Mouse (Mus musculus): ENCODE measurements at regions not wholly inside any gene's neighbourhood (a gene's known extent, or its start where the extent isn't known, plus 50 kb on each side); places are given as distances from the start of the nearest gene placed in this dataset.

DNA sequence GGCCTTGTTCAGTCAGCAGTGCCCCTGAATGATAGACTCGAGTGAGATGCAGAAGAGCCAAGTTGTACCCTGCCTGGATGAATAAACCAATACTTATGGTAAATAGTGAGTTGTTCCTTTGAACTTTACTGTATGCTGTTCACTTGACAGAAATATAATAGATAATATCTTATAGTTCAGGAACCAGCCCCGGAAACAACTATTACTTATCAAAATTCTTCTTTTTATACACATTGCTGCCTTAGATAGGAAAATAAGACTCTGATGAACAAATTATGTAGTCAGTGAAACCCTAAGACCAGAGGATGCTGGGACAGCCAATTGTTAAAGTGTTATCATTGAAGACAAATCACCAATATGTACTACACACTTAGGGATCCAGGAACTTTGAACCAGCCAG lies 220.7 kb downstream of the Pik3r1 start:
- Histone ChIP-seq H3K4me1 (ENCODE audit: control insufficient read depth, insufficient read depth, low read length) (no peaks in the 10 kb centered on the region), H3K27me3 (replicated peaks; ENCODE audit: control insufficient read depth, insufficient read depth, low read length) (no peaks in the 10 kb centered on the region), H3K4me3 (ENCODE audit: insufficient read depth, low read depth, low read length) (no peak overlapping the region), H3K27ac (ENCODE audit: insufficient read depth, low read depth, low read length) (no peak overlapping the region), H3K36me3 (ENCODE audit: control insufficient read depth, insufficient read depth, low read length) (no peaks in the 10 kb centered on the region)
- WGBS = 89% methylated on average over 2 of the region's 2 CpGs
- no peak for TF ChIP-seq POLR2A (IDR thresholded peaks at IDR 0.05; ENCODE audit: low read depth, low read length)
- no peak for TF ChIP-seq CTCF (conservative IDR thresholded peaks at IDR 0.05; ENCODE audit: insufficient read depth, insufficient read length, low read depth, low read length)
- DNase-seq = no peak

DNA sequence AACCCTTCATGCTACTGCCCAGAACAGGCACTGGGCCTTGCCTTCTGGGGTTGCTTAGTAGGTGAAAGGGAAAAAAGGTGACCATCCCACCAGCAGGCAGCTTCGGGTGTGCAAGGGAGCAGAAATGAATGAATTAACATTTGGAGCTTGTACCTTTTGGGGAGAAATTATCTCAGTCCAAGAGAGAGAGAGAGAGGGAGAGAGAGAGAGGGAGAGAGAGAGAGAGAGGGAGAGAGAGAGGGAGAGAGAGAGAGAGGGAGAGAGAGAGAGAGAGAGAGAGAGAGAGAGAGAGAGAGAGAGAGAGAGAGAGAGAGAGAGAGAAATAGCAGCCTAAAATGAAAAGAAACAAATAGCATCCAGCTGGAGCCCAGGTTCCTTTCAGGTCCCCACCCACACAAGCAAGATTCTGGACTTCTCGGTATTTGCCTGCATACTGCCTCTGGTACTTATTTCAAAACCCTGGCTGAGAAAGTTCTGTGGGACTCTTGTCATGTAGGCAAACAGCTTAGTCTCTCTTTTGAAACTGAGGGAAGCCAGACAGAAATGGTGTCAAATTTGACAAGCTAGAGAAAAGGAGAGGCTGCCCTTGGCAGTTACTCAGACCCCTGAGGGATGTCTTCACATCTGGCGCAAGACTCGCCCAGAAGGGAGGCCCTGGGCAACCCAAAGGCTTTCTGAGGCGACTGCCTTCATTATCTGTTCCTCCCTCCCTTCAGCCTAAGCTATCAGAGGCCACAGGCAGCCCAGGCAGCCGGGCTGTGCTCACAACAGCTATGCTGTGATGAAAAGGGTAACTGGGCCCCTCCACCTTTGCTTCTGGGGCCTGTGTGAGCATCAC lies 222.5 kb downstream of the Pik3r1 start:
- WGBS = 91% methylated on average over 6 of the region's 6 CpGs
- no peak for DNase-seq

DNA sequence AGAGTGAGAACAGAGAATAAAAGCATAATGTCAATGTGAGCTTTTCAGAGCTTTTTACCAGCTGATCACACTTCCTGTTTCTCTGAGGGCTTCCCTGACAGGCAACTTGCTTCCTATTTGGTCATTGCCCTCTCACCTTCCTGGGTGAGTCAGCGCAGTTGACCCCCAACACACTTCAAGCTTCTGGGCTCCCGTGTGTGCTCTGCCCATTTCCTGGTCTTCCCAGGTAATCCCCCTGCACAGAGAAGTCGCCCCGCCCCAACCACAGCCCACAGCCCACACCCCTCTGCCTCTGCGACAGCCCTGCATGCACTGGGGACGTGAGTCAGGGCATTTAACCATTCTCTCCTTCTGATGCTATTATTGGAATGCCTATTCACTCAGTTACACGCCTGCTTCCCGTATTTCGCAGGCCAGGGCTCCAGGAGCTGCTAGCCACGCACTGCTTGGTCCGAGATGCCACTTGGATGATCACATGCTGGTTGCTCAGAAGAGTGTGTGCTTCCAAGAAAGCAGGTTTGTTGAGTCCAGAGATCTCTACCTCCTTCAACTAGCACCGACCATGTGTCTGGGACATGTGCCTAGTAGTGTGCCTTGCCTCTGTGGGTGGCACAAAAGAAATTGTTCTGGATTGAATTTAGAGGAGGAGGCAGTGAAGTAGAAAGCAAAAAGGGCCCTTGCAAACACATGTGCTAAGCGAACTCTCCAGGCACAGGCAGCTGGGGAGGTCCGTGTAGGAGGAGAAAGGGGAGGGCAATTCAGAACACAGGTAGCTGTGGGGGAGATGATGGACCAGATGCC lies 227.4 kb downstream of the Pik3r1 start:
- 39% methylated on average over 14 of the region's 14 CpGs for WGBS
- Histone ChIP-seq H3K27ac (ENCODE audit: insufficient read depth, low read depth, low read length) (no peak overlapping the region), H3K27me3 (replicated peaks; ENCODE audit: control insufficient read depth, insufficient read depth, low read length) (no peaks in the 10 kb centered on the region), H3K36me3 (ENCODE audit: control insufficient read depth, insufficient read depth, low read length) (no peaks in the 10 kb centered on the region), H3K4me3 (ENCODE audit: insufficient read depth, low read depth, low read length) (no peak overlapping the region), H3K4me1 (ENCODE audit: control insufficient read depth, insufficient read depth, low read length) (no peaks in the 10 kb centered on the region)
- TF ChIP-seq CTCF (conservative IDR thresholded peaks at IDR 0.05; ENCODE audit: insufficient read depth, insufficient read length, low read depth, low read length) = no peak
- no peak for TF ChIP-seq POLR2A (IDR thresholded peaks at IDR 0.05; ENCODE audit: low read depth, low read length)
- DNase-seq = peak; percentile 53

More for the DNA sequence above, 222.5 kb downstream of the Pik3r1 start:
- H3K27ac ChIP-seq (ENCODE audit: insufficient read depth, low read depth, low read length) = no peak overlapping the region
- H3K4me1 ChIP-seq (ENCODE audit: control insufficient read depth, insufficient read depth, low read length) = no peaks in the 10 kb centered on the region
- H3K36me3 ChIP-seq (ENCODE audit: control insufficient read depth, insufficient read depth, low read length) = no peaks in the 10 kb centered on the region
- H3K27me3 ChIP-seq (replicated peaks; ENCODE audit: control insufficient read depth, insufficient read depth, low read length) = no peaks in the 10 kb centered on the region
- TF ChIP-seq CTCF (conservative IDR thresholded peaks at IDR 0.05; ENCODE audit: insufficient read depth, insufficient read length, low read depth, low read length) = no peak
- no peak for TF ChIP-seq POLR2A (IDR thresholded peaks at IDR 0.05; ENCODE audit: low read depth, low read length)
- H3K4me3 ChIP-seq (ENCODE audit: insufficient read depth, low read depth, low read length) = no peak overlapping the region

DNA sequence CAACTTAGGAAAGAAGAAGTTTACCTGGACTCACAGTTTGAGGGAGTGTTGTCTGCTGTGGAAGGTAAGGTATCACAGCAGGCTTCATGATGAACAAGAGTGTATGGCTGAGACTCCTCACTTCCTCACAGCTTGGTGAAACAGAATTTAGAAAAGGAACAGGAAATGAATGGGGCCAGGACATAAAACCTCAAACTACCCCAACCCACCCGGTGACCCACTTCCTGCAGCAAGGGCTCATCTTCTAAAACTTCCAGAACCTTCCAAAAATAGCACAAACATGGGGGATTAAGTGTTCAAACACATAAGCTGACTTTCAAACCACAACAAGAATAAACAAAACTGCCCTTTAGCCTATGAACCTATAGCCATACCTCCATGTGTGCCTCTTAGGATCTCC lies 229.9 kb downstream of the Pik3r1 start:
- no peaks in the 10 kb centered on the region for H3K36me3 ChIP-seq (ENCODE audit: control insufficient read depth, insufficient read depth, low read length)
- H3K27ac ChIP-seq (ENCODE audit: insufficient read depth, low read depth, low read length) = no peak overlapping the region
- 73% methylated on average over 1 of the region's 1 CpGs for WGBS
- TF ChIP-seq CTCF (conservative IDR thresholded peaks at IDR 0.05; ENCODE audit: insufficient read depth, insufficient read length, low read depth, low read length) (no peak), POLR2A (IDR thresholded peaks at IDR 0.05; ENCODE audit: low read depth, low read length) (no peak)
- no peak for DNase-seq
- H3K4me1 ChIP-seq (ENCODE audit: control insufficient read depth, insufficient read depth, low read length) = no peaks in the 10 kb centered on the region
- H3K27me3 ChIP-seq (replicated peaks; ENCODE audit: control insufficient read depth, insufficient read depth, low read length) = no peaks in the 10 kb centered on the region
- no peak overlapping the region for H3K4me3 ChIP-seq (ENCODE audit: insufficient read depth, low read depth, low read length)

DNA sequence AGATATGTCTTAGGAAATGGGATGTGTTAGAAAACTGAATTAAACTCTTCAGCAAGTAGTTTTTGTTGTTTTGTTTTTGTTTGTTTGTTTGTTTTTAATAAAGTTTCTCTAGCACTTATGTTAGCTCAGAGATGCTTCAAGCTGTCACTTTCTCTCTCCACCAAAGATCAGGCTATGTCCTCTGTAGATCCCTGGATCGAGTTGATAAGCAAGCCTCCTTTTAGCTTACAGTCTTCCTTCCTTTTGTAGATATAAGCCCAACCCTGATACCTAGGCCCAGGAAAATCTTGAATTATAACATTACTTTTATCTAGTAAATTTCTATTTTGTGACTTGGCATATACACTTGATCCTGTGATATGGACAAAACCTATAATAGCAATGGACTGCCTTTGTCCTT lies 232.0 kb downstream of the Pik3r1 start:
- Histone ChIP-seq H3K4me3 (ENCODE audit: insufficient read depth, low read depth, low read length) (no peak overlapping the region), H3K36me3 (ENCODE audit: control insufficient read depth, insufficient read depth, low read length) (no peaks in the 10 kb centered on the region), H3K27me3 (replicated peaks; ENCODE audit: control insufficient read depth, insufficient read depth, low read length) (no peaks in the 10 kb centered on the region), H3K4me1 (ENCODE audit: control insufficient read depth, insufficient read depth, low read length) (peaks cover 3% of the 10 kb centered on the region; the same call in 1 of the 2 replicates), H3K27ac (ENCODE audit: insufficient read depth, low read depth, low read length) (no peak overlapping the region)
- TF ChIP-seq CTCF (conservative IDR thresholded peaks at IDR 0.05; ENCODE audit: insufficient read depth, insufficient read length, low read depth, low read length) (no peak), POLR2A (IDR thresholded peaks at IDR 0.05; ENCODE audit: low read depth, low read length) (no peak)
- WGBS = 95% methylated on average over 1 of the region's 1 CpGs
- DNase-seq = no peak

DNA sequence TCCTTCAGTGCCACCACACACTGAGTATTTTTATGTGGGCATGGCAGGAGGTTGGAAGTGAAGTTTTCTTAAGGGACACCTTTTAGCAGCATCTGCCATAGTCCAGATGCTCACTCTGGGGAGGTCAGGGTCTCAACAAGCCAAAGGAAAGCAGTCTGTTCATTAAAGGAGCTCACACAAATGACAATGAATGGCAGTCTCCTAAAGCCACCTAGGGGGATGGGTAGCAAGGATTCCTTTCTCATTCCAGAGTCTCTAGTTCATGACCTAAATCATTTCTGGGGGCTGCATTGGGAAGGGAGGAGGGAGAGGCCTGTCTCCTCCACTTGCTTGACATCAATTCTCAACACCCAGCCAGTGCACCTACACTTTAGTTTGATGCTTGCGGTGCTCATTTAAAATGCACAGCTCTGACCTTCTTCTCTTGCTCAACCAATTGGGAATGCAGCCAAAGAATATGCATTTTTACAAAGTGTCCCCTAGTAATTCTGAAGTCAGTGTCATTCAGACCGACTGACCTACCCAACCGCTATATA lies 232.6 kb downstream of the Pik3r1 start:
- WGBS = 84% methylated on average over 3 of the region's 3 CpGs
- Histone ChIP-seq H3K4me3 (ENCODE audit: insufficient read depth, low read depth, low read length) (no peak overlapping the region), H3K36me3 (ENCODE audit: control insufficient read depth, insufficient read depth, low read length) (no peaks in the 10 kb centered on the region), H3K27me3 (replicated peaks; ENCODE audit: control insufficient read depth, insufficient read depth, low read length) (no peaks in the 10 kb centered on the region), H3K4me1 (ENCODE audit: control insufficient read depth, insufficient read depth, low read length) (peaks cover 3% of the 10 kb centered on the region; the same call in 1 of the 2 replicates), H3K27ac (ENCODE audit: insufficient read depth, low read depth, low read length) (no peak overlapping the region)
- TF ChIP-seq POLR2A (IDR thresholded peaks at IDR 0.05; ENCODE audit: low read depth, low read length) = no peak
- no peak for TF ChIP-seq CTCF (conservative IDR thresholded peaks at IDR 0.05; ENCODE audit: insufficient read depth, insufficient read length, low read depth, low read length)
- no peak for DNase-seq

DNA sequence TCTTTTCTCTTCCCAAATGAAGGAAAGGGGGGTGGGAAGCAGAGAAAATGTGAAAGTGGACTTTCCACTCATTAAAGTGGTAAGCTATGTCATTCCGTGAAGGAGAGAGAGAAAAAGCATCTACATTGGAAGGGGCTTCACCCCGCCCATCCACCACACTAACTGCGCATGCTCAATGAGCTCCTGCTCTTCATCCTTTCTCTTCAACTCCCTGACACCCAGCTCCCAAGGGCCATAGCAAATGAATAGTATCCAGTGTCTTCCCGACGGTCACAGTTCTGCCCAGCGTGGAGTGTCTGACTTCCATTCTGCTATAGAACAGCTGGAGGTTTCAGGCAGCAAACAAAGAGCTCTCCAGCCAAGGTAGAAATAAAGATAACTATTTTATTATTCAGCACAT lies 233.5 kb downstream of the Pik3r1 start:
- no peak overlapping the region for H3K27ac ChIP-seq (ENCODE audit: insufficient read depth, low read depth, low read length)
- H3K27me3 ChIP-seq (replicated peaks; ENCODE audit: control insufficient read depth, insufficient read depth, low read length) = no peaks in the 10 kb centered on the region
- no peak overlapping the region for H3K4me3 ChIP-seq (ENCODE audit: insufficient read depth, low read depth, low read length)
- TF ChIP-seq CTCF (conservative IDR thresholded peaks at IDR 0.05; ENCODE audit: insufficient read depth, insufficient read length, low read depth, low read length) = no peak
- TF ChIP-seq POLR2A (IDR thresholded peaks at IDR 0.05; ENCODE audit: low read depth, low read length) = no peak
- H3K4me1 ChIP-seq (ENCODE audit: control insufficient read depth, insufficient read depth, low read length) = peaks cover 3% of the 10 kb centered on the region; the same call in 1 of the 2 replicates
- no peaks in the 10 kb centered on the region for H3K36me3 ChIP-seq (ENCODE audit: control insufficient read depth, insufficient read depth, low read length)
- WGBS = 81% methylated on average over 6 of the region's 6 CpGs
- no peak for DNase-seq
